Mouse (Mus musculus) stomach, embryonic 14.5 days (tissue): Measurements from ENCODE around the gene Cep97. TPM values are rescaled to one million over a fixed set of nuclear protein-coding genes. Genes with fewer than 3 reads are reported as not detected.
A peak's percentile ranks its signal among the peaks of the same experiment; 100 is the strongest.

Experiments
- ATAC-seq: fragments of 200-750 bp; cut with Nextera tagmentation; 2 replicates; pipeline ENCODE4 v1.8.0; 2017; ENCODE audit warnings: low read depth, moderate TSS enrichment; ENCODE audit not compliant: insufficient number of reproducible peaks, insufficient read depth, low FRiP score
- H3K27ac ChIP-seq: fragments of 300-500 bp; sonication (generic); 2 replicates; pipeline ENCODE4 v1.5.1; 2014; ENCODE audit warnings: mild to moderate bottlenecking, low read length, moderate library complexity, mixed read lengths
- H3K27me3 ChIP-seq: fragments of 300-500 bp; sonication (generic); 2 replicates; pipeline ENCODE4 v1.6.1; 2014; ENCODE audit warnings: low read length, control low read depth, mixed read lengths; ENCODE audit not compliant: control insufficient read depth, insufficient read depth
- H3K36me3 ChIP-seq: fragments of 300-500 bp; sonication (generic); 2 replicates; pipeline ENCODE4 v1.6.1; 2014; ENCODE audit warnings: mild to moderate bottlenecking, control low read depth, low read length, moderate library complexity, mixed read lengths; ENCODE audit not compliant: control insufficient read depth, insufficient read depth
- H3K4me1 ChIP-seq: fragments of 300-500 bp; sonication (generic); 2 replicates; pipeline ENCODE4 v1.6.1; 2014; ENCODE audit warnings: low read length, control low read depth, mixed read lengths; ENCODE audit not compliant: control insufficient read depth, insufficient read depth
- H3K4me2 ChIP-seq: fragments of 300-500 bp; sonication (generic); replicated peaks from 2 replicates; pipeline ENCODE4 v1.6.1; 2014; ENCODE audit warnings: low read depth, low read length, control low read depth
- H3K4me3 ChIP-seq: fragments of 300-500 bp; sonication (generic); 2 replicates; pipeline ENCODE4 v1.5.1; 2014; ENCODE audit warnings: low read depth, low read length, control low read depth
- H3K9ac ChIP-seq: fragments of 300-500 bp; sonication (generic); replicated peaks from 2 replicates; pipeline ENCODE4 v1.6.1; 2014; ENCODE audit warnings: low read depth, mild to moderate bottlenecking, control low read depth, low read length, moderate library complexity, mixed read lengths
- H3K9me3 ChIP-seq: fragments of 300-500 bp; sonication (generic); 2 replicates; pipeline ENCODE4 v1.6.1; 2016; ENCODE audit warnings: low read depth, low read length, control low read depth; ENCODE audit not compliant: control insufficient read depth
- WGBS: fragments of 180-500 bp; shearing (Covaris S2); extraction: QIAGEN DNeasy Blood & Tissue Kit; methylation state at CpG from one replicate; pipeline ENCODE4 v1.1.7; 2014; 5-methylcytosine and 5-hydroxymethylcytosine counted together
- polyA plus RNA-seq: library from polyadenylated mRNA; unstranded; fragments of >200 nt; fragmentation: Nextera tagmentation; extraction: Ambion mirVana; gene quantifications from 2 replicates; pipeline ENCODE4 v1.2.1, GENCODE M21; 2014

The Cep97 gene
- polyA plus RNA-seq, 1 experiment from 2014 or later = 12.6 TPM

GRCm38 (mm10) chr16:55898385-55899002 is 36.2 kb downstream of the Cep97 start:
- no peaks in the 10 kb centered on the region for H3K36me3 ChIP-seq
- H3K4me3 ChIP-seq = no peak overlapping the region
- H3K9ac ChIP-seq = no peak overlapping the region
- H3K27ac ChIP-seq = no peak overlapping the region
- H3K27me3 ChIP-seq = no peaks in the 10 kb centered on the region
- no peak for ATAC-seq
- H3K4me1 ChIP-seq = peaks cover 12% of the 10 kb centered on the region; the same call in 1 of the 2 replicates
- no peak overlapping the region for H3K4me2 ChIP-seq
- H3K9me3 ChIP-seq = no peaks in the 10 kb centered on the region
- 75% methylated on average over 9 of the region's 9 CpGs for WGBS

GRCm38 (mm10) chr16:55895651-55896095 is 39.0 kb downstream of the Cep97 start:
- peaks cover 12% of the 10 kb centered on the region; the same call in 1 of the 2 replicates for H3K4me1 ChIP-seq
- H3K9me3 ChIP-seq = no peaks in the 10 kb centered on the region
- peak overlapping the region; percentile 69 for H3K4me3 ChIP-seq
- H3K4me2 ChIP-seq = peak overlapping the region; percentile 73
- ATAC-seq = no peak
- H3K9ac ChIP-seq = peak overlapping the region; percentile 67
- H3K27ac ChIP-seq = peak overlapping the region; percentile 34; the same call in 1 of the 2 replicates
- 6% methylated on average over 9 of the region's 9 CpGs for WGBS
- no peaks in the 10 kb centered on the region for H3K27me3 ChIP-seq
- no peaks in the 10 kb centered on the region for H3K36me3 ChIP-seq

- no peaks in the 10 kb centered on the region for H3K9me3 ChIP-seq
- peak; percentile 89 for ATAC-seq
- H3K36me3 ChIP-seq = no peaks in the 10 kb centered on the region
- WGBS = under 1% methylated on average over 74 of the region's 74 CpGs
- H3K4me3 ChIP-seq = peak within 1 kb of the TSS; percentile 69
- H3K9ac ChIP-seq = peak within 1 kb of the TSS; percentile 67
- peak within 1 kb of the TSS; percentile 73 for H3K4me2 ChIP-seq
- no peaks in the 10 kb centered on the region for H3K27me3 ChIP-seq
- peaks cover 12% of the 10 kb centered on the region; the same call in 1 of the 2 replicates for H3K4me1 ChIP-seq
- H3K27ac ChIP-seq = peak within 1 kb of the TSS; percentile 34; the same call in 1 of the 2 replicates
These were observed 39.6 kb downstream of the Cep97 start, which contains the start of gene Nxpe3 for GRCm38 (mm10) chr16:55894893-55895650. Gene Nxpe3 (minus strand): TSS chr16:55895285.

GRCm38 (mm10) chr16:55894536-55894892 is 40.1 kb downstream of the Cep97 start:
- no peaks in the 10 kb centered on the region for H3K9me3 ChIP-seq
- H3K4me3 ChIP-seq = peak overlapping the region; percentile 69
- peaks cover 12% of the 10 kb centered on the region; the same call in 1 of the 2 replicates for H3K4me1 ChIP-seq
- 0 out of 2 replicates have a peak overlapping the region, but pooled peaks have one; percentile 11 for H3K27ac ChIP-seq
- ATAC-seq = peak; percentile 7; the same call in 1 of the 2 replicates
- 1% methylated on average over 4 of the region's 4 CpGs for WGBS
- H3K4me2 ChIP-seq = peak overlapping the region; percentile 73
- H3K36me3 ChIP-seq = peaks cover 3% of the 10 kb centered on the region; the same call in 1 of the 2 replicates
- H3K9ac ChIP-seq = peak overlapping the region; percentile 67; the same call in 1 of the 2 replicates
- H3K27me3 ChIP-seq = no peaks in the 10 kb centered on the region

GRCm38 (mm10) chr16:55893410-55894107 is 41.1 kb downstream of the Cep97 start:
- Histone ChIP-seq H3K4me2 (no peak overlapping the region), H3K27me3 (no peaks in the 10 kb centered on the region), H3K9me3 (no peaks in the 10 kb centered on the region), H3K4me3 (no peak overlapping the region), H3K4me1 (peaks cover 10% of the 10 kb centered on the region; the same call in 1 of the 2 replicates), H3K36me3 (peaks cover 4% of the 10 kb centered on the region; the same call in 1 of the 2 replicates), H3K27ac (no peak overlapping the region), H3K9ac (no peak overlapping the region)
- 68% methylated on average over 8 of the region's 8 CpGs for WGBS
- no peak for ATAC-seq

GRCm38 (mm10) chr16:55892484-55892883 is 42.2 kb downstream of the Cep97 start:
- no peak overlapping the region for H3K4me2 ChIP-seq
- H3K36me3 ChIP-seq = peaks cover 4% of the 10 kb centered on the region; the same call in 1 of the 2 replicates
- ATAC-seq = no peak
- WGBS = 74% methylated on average over 6 of the region's 7 CpGs
- H3K9me3 ChIP-seq = no peaks in the 10 kb centered on the region
- no peak overlapping the region for H3K9ac ChIP-seq
- no peak overlapping the region for H3K4me3 ChIP-seq
- no peak overlapping the region for H3K27ac ChIP-seq
- H3K4me1 ChIP-seq = peaks cover 7% of the 10 kb centered on the region; the same call in 1 of the 2 replicates
- H3K27me3 ChIP-seq = no peaks in the 10 kb centered on the region

- peaks cover 4% of the 10 kb centered on the region; the same call in 1 of the 2 replicates for H3K36me3 ChIP-seq
- no peak overlapping the region for H3K4me3 ChIP-seq
- 86% methylated on average over 7 of the region's 7 CpGs for WGBS
- ATAC-seq = no peak
- no peak overlapping the region for H3K9ac ChIP-seq
- H3K27ac ChIP-seq = no peak overlapping the region
- no peaks in the 10 kb centered on the region for H3K9me3 ChIP-seq
- no peaks in the 10 kb centered on the region for H3K27me3 ChIP-seq
- no peak overlapping the region for H3K4me2 ChIP-seq
- H3K4me1 ChIP-seq = peaks cover 7% of the 10 kb centered on the region; the same call in 1 of the 2 replicates
These were observed 43.3 kb downstream of the Cep97 start for GRCm38 (mm10) chr16:55891346-55891745.
